In the genomic region with DNA sequence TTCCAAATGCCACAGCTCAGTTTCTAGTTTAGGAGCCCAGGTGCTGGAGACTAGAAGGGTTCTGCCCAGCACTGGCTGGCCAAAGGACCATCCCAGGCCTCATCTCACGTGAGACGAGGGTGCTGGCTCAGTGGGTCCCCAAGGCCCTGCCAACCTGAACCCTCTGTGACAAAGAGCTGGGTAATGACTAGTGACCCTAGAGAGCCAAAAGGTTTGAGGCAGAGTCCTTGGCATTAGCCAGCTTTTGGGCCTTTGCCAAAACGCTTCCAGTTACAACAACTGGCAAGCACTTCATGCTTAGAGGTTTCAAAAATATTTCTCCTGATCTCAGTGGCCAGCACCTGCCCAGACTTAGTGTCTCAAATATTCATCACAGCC, we compare ENCODE assay signal across 13 mouse cellular contexts. TPM values are rescaled to one million over a fixed set of nuclear protein-coding genes. Genes with fewer than 3 reads are reported as not detected.
DNase-seq lines count a peak whose midpoint lies in the region; ATAC-seq lines count a peak whose summit lies in the region.
"Had no signal": no experiment of that assay in that cellular context is flagged by ENCODE, and none has a peak within 500 bp of the region (broad histone marks: within the 10 kb centered on the region; RNA-seq: fewer than 3 reads in every experiment).

No protein-coding gene starts in this region.

- peaks cover 9% of the 10 kb centered on the region; the same call in 1 of the 2 replicates for H3K4me1 ChIP-seq in heart, embryonic 10.5 days
- 0 out of 2 replicates have a peak, but pooled peaks cover 3% of the 10 kb centered on the region for H3K4me1 ChIP-seq in midbrain, embryonic 14.5 days (ENCODE audit: control insufficient read depth, insufficient read depth, low read length)

- no peak overlapping the region for H3K27ac ChIP-seq in heart, embryonic 10.5 days
- no peak overlapping the region for H3K27ac ChIP-seq in midbrain, embryonic 14.5 days (replicated peaks; ENCODE audit: low read depth, low read length)
- H3K27ac ChIP-seq: forebrain, embryonic 12.5 days had no signal

- H3K9ac ChIP-seq in midbrain, embryonic 14.5 days (replicated peaks; ENCODE audit: low read length) = no peak overlapping the region
- H3K9ac ChIP-seq: forebrain, embryonic 12.5 days had no signal

- 60% methylated on average over 3 of the region's 3 CpGs for WGBS in heart, embryonic 10.5 days
- WGBS in midbrain, embryonic 14.5 days = 34% methylated on average over 3 of the region's 3 CpGs

- H3K4me3 ChIP-seq in heart, embryonic 10.5 days = no peak overlapping the region
- no peak overlapping the region for H3K4me3 ChIP-seq in midbrain, embryonic 14.5 days (replicated peaks; ENCODE audit: low read depth, low read length)
- H3K4me3 ChIP-seq: forebrain, embryonic 12.5 days had no signal

- H3K4me2 ChIP-seq in midbrain, embryonic 14.5 days (ENCODE audit: low read length) = no peak overlapping the region
- H3K4me2 ChIP-seq: forebrain, embryonic 12.5 days had no signal

- no peaks in the 10 kb centered on the region for H3K9me3 ChIP-seq in heart, embryonic 10.5 days
- no peaks in the 10 kb centered on the region for H3K9me3 ChIP-seq in midbrain, embryonic 14.5 days (ENCODE audit: control insufficient read depth, low read length)
- H3K9me3 ChIP-seq: forebrain, embryonic 12.5 days had no signal

- H3K27me3 ChIP-seq in heart, embryonic 10.5 days (ENCODE audit: insufficient read depth, poor library complexity, severe bottlenecking) = peaks cover 16% of the 10 kb centered on the region
- 0 out of 2 replicates have a peak, but pooled peaks cover 3% of the 10 kb centered on the region for H3K27me3 ChIP-seq in midbrain, embryonic 14.5 days (ENCODE audit: control insufficient read depth, insufficient read depth, low read length)

- H3K36me3 ChIP-seq in heart, embryonic 10.5 days = no peaks in the 10 kb centered on the region
- no peaks in the 10 kb centered on the region for H3K36me3 ChIP-seq in midbrain, embryonic 14.5 days (ENCODE audit: control insufficient read depth, insufficient read depth, low read length)
- H3K36me3 ChIP-seq: forebrain, embryonic 12.5 days had no signal

- ATAC-seq in midbrain, embryonic 14.5 days (ENCODE audit: low FRiP score, low TSS enrichment) = peak; percentile 2; the same call in 1 of the 2 replicates

- DNase-seq in heart, adult 8-10 months (ENCODE audit: low spot score) = peak; percentile 5
- no peak for DNase-seq in heart, embryonic 10.5 days (ENCODE audit: low spot score)
- DNase-seq in lung, postnatal 25 days (ENCODE audit: low spot score) = peak; percentile 26
- DNase-seq in lung, postnatal 10 days = no peak
- DNase-seq in adrenal gland, postnatal 25 days = peak; percentile 64
- DNase-seq in midbrain, embryonic 14.5 days = no peak
- no peak for DNase-seq in ovary, postnatal 14 days (ENCODE audit: low spot score)
- no peak for DNase-seq in thymus, postnatal 10 days (ENCODE audit: low spot score in 2 of 2)
- DNase-seq: right cerebral cortex, postnatal 14 days had no signal

RNA-seq across cellular contexts. Expression of gene Ripply1, which starts 0.9 kb away (rescaled TPM):
- total RNA-seq in heart, adult 8-10 months (2022) = not detected
- not detected in 2 replicates for polyA plus RNA-seq in heart, embryonic 10.5 days (2016; fragmentation: Nextera tagmentation; extraction: Ambion mirVana)
- not detected in 2 replicates for total RNA-seq in adrenal gland, postnatal 25 days (2021)
- polyA plus RNA-seq in midbrain, embryonic 14.5 days (2014; fragmentation: Nextera tagmentation; extraction: Ambion mirVana) = not detected in 2 replicates
- total RNA-seq: heart, postnatal 36 days; layer of hippocampus, postnatal 10 days had no signal
- polyA plus RNA-seq: forebrain, embryonic 12.5 days; liver, embryonic 16.5 days had no signal

RNA-seq across cellular contexts. Expression of gene Cldn2, which starts 17.6 kb away (rescaled TPM):
- not detected for total RNA-seq in heart, adult 8-10 months (2022)
- polyA plus RNA-seq in heart, embryonic 10.5 days (2016; fragmentation: Nextera tagmentation; extraction: Ambion mirVana) = 0.30 TPM in 1 of 2 replicates, not detected in the other
- 0.29 TPM in 1 of 2 replicates, not detected in the other for total RNA-seq in adrenal gland, postnatal 25 days (2021)
- 0.09 and 0.20 TPM in 2 replicates for polyA plus RNA-seq in midbrain, embryonic 14.5 days (2014; fragmentation: Nextera tagmentation; extraction: Ambion mirVana)
- total RNA-seq: heart, postnatal 36 days had no signal

Comparison
In these comparisons a context has a peak if more than half of its experiments do, and no peak if none do; other contexts are left out.
1. DNase-seq: peak in heart, adult 8-10 months (single experiment), lung, postnatal 25 days (single experiment) and adrenal gland, postnatal 25 days (single experiment); none in heart, embryonic 10.5 days (single experiment), lung, postnatal 10 days (single experiment), midbrain, embryonic 14.5 days (single experiment), ovary, postnatal 14 days (single experiment) and thymus, postnatal 10 days (0 of 2).